In genomic region chr10:128093496-128094294, GRCm38 (mm10) we compare ENCODE assay signal across 8 mouse cellular contexts. TPM values are rescaled to one million over a fixed set of nuclear protein-coding genes. Genes with fewer than 3 reads are reported as not detected.
DNase-seq lines count a peak whose midpoint lies in the region; ATAC-seq and TF ChIP-seq lines count a peak whose summit lies in the region.

No protein-coding gene starts in this region.

- peaks cover 19 to 27% of the 10 kb centered on the region in 2 experiments for H3K4me1 ChIP-seq in MEL (ENCODE audit: control insufficient read depth in 1 of 2, insufficient read depth in 2 of 2, low read length in 2 of 2)
- peaks cover 54% of the 10 kb centered on the region for H3K4me1 ChIP-seq in embryonic facial prominence, embryonic 13.5 days
- peaks cover 39% of the 10 kb centered on the region for H3K4me1 ChIP-seq in hindbrain, embryonic 14.5 days (replicated peaks; ENCODE audit: control insufficient read depth, insufficient read depth, low read length)
- peaks cover 81% of the 10 kb centered on the region for H3K4me1 ChIP-seq in liver, embryonic 13.5 days (replicated peaks)
- H3K4me1 ChIP-seq in neural tube, embryonic 12.5 days = peaks cover 45% of the 10 kb centered on the region

- H3K36me3 ChIP-seq in MEL (ENCODE audit: control insufficient read depth in 1 of 2, insufficient read depth in 2 of 2, low read length in 2 of 2) = peaks cover 13 to 35% of the 10 kb centered on the region in 2 experiments
- peaks cover 18% of the 10 kb centered on the region for H3K36me3 ChIP-seq in embryonic facial prominence, embryonic 13.5 days
- peaks cover 21% of the 10 kb centered on the region for H3K36me3 ChIP-seq in hindbrain, embryonic 14.5 days (replicated peaks; ENCODE audit: control insufficient read depth, insufficient read depth)
- peaks cover 24% of the 10 kb centered on the region for H3K36me3 ChIP-seq in liver, embryonic 13.5 days
- H3K36me3 ChIP-seq in neural tube, embryonic 12.5 days = peaks cover 17% of the 10 kb centered on the region

- H3K4me3 ChIP-seq in MEL (ENCODE audit: control insufficient read depth in 1 of 2, insufficient read depth in 1 of 2, low read depth in 2 of 2, low read length in 2 of 2) = peak overlapping the region; percentile 71 to 75
- peak overlapping the region; percentile 74 for H3K4me3 ChIP-seq in embryonic facial prominence, embryonic 13.5 days
- peak overlapping the region; percentile 57 for H3K4me3 ChIP-seq in hindbrain, embryonic 14.5 days (replicated peaks; ENCODE audit: low read length)
- H3K4me3 ChIP-seq in liver, embryonic 13.5 days (replicated peaks) = peak overlapping the region; percentile 96
- H3K4me3 ChIP-seq in neural tube, embryonic 12.5 days = peak overlapping the region; percentile 87

- H3K4me2 ChIP-seq in embryonic facial prominence, embryonic 13.5 days = peak overlapping the region; percentile 92
- H3K4me2 ChIP-seq in hindbrain, embryonic 14.5 days (replicated peaks) = peak overlapping the region; percentile 79
- peak overlapping the region; percentile 95 for H3K4me2 ChIP-seq in liver, embryonic 13.5 days
- peak overlapping the region; percentile 93 for H3K4me2 ChIP-seq in neural tube, embryonic 12.5 days (replicated peaks)

- H3K9me3 ChIP-seq in MEL (replicated peaks; ENCODE audit: insufficient read depth, low read length) = no peaks in the 10 kb centered on the region
- H3K9me3 ChIP-seq in embryonic facial prominence, embryonic 13.5 days = no peaks in the 10 kb centered on the region
- no peaks in the 10 kb centered on the region for H3K9me3 ChIP-seq in hindbrain, embryonic 14.5 days (ENCODE audit: control insufficient read depth, low read length)
- H3K9me3 ChIP-seq in liver, embryonic 13.5 days (replicated peaks) = no peaks in the 10 kb centered on the region
- H3K9me3 ChIP-seq in neural tube, embryonic 12.5 days = no peaks in the 10 kb centered on the region

- no peak for TF ChIP-seq RAD21 in MEL (IDR thresholded peaks at IDR 0.05; ENCODE audit: low read depth, low read length)

- TF ChIP-seq EP300 in MEL (IDR thresholded peaks at IDR 0.05; ENCODE audit: low read depth in 1 of 2, low read length in 2 of 2) = peak; percentile 7 to 34; a peak in 2 of 4 replicates

- H3K9ac ChIP-seq in MEL (ENCODE audit: control insufficient read depth, low read depth, low read length, poor library complexity, severe bottlenecking) = peak overlapping the region; percentile 79
- peak overlapping the region; percentile 80 for H3K9ac ChIP-seq in embryonic facial prominence, embryonic 13.5 days
- H3K9ac ChIP-seq in hindbrain, embryonic 14.5 days = peak overlapping the region; percentile 70
- peak overlapping the region; percentile 97 for H3K9ac ChIP-seq in liver, embryonic 13.5 days
- peak overlapping the region; percentile 85 for H3K9ac ChIP-seq in neural tube, embryonic 12.5 days

- peak; percentile 53 to 73 for DNase-seq in adrenal gland, adult (ENCODE audit: inconsistent age in 2 of 2, low spot score in 1 of 2)
- DNase-seq in adrenal gland, postnatal 25 days = no peak
- DNase-seq in MEL (ENCODE audit: low read depth, low spot score) = peak; percentile 83
- DNase-seq in hindbrain, embryonic 14.5 days (ENCODE audit: low spot score) = peak; percentile 29
- peak; percentile 66 for DNase-seq in liver, embryonic 13.5 days
- no peak for DNase-seq in frontal cortex, postnatal 36 days (ENCODE audit: low spot score in 2 of 2)

- no peak for ATAC-seq in embryonic facial prominence, embryonic 13.5 days (ENCODE audit: insufficient number of reproducible peaks, insufficient read depth, low FRiP score, low TSS enrichment, low read depth)
- no peak for ATAC-seq in hindbrain, embryonic 14.5 days (ENCODE audit: low FRiP score)
- peak; percentile 5 for ATAC-seq in liver, embryonic 13.5 days (ENCODE audit: low read depth)
- ATAC-seq in neural tube, embryonic 12.5 days (ENCODE audit: low FRiP score, low read depth) = no peak

- no peak for TF ChIP-seq CTCF in MEL (IDR thresholded peaks at IDR 0.05 in 2 of 3, conservative IDR thresholded peaks at IDR 0.05 in 1 of 3; ENCODE audit: control insufficient read depth in 1 of 3, insufficient read depth in 1 of 3, low read depth in 2 of 3, low read length in 3 of 3, poor library complexity in 1 of 3, severe bottlenecking in 1 of 3)

- TF ChIP-seq POLR2A in MEL (IDR thresholded peaks at IDR 0.05; ENCODE audit: control insufficient read depth in 1 of 2, insufficient read depth in 1 of 2, low read depth in 1 of 2, low read length in 2 of 2, poor library complexity in 1 of 2) = no peak

- no peaks in the 10 kb centered on the region for H3K27me3 ChIP-seq in MEL (ENCODE audit: control insufficient read depth in 1 of 2, insufficient read depth in 2 of 2, low read length in 2 of 2)
- H3K27me3 ChIP-seq in embryonic facial prominence, embryonic 13.5 days = no peaks in the 10 kb centered on the region
- no peaks in the 10 kb centered on the region for H3K27me3 ChIP-seq in hindbrain, embryonic 14.5 days (ENCODE audit: control insufficient read depth, insufficient read depth, low read length)
- H3K27me3 ChIP-seq in liver, embryonic 13.5 days = no peaks in the 10 kb centered on the region
- no peaks in the 10 kb centered on the region for H3K27me3 ChIP-seq in neural tube, embryonic 12.5 days (replicated peaks)

- WGBS in embryonic facial prominence, embryonic 13.5 days = 22% methylated on average over 13 of the region's 13 CpGs
- 21% methylated on average over 13 of the region's 13 CpGs for WGBS in hindbrain, embryonic 14.5 days
- WGBS in liver, embryonic 13.5 days (ENCODE audit: insufficient replicate concordance) = 18% methylated on average over 13 of the region's 13 CpGs
- WGBS in neural tube, embryonic 12.5 days = 27% methylated on average over 13 of the region's 13 CpGs

- H3K27ac ChIP-seq in MEL (ENCODE audit: control insufficient read depth, low read depth, low read length) = peak overlapping the region; percentile 76
- peak overlapping the region; percentile 90 for H3K27ac ChIP-seq in embryonic facial prominence, embryonic 13.5 days
- peak overlapping the region; percentile 79 for H3K27ac ChIP-seq in hindbrain, embryonic 14.5 days
- peak overlapping the region; percentile 98 for H3K27ac ChIP-seq in liver, embryonic 13.5 days
- 0 out of 2 replicates have a peak overlapping the region, but pooled peaks have one; percentile 80 for H3K27ac ChIP-seq in neural tube, embryonic 12.5 days

- H3K79me2 ChIP-seq in MEL (ENCODE audit: control insufficient read depth, insufficient read depth, low read length, poor library complexity) = peaks cover 19% of the 10 kb centered on the region

TF ChIP-seq in MEL, 35 proteins besides CTCF, POLR2A, EP300 and RAD21 (continues in another document):
- peak; percentile 44; the same call in 1 of the 2 replicates for TF ChIP-seq USF1 (IDR thresholded peaks at IDR 0.05; ENCODE audit: low read depth, low read length)
- no peak for TF ChIP-seq MEF2A (IDR thresholded peaks at IDR 0.05; ENCODE audit: extremely low read depth, insufficient replicate concordance, low read depth, low read length, poor library complexity, severe bottlenecking)
- peak; percentile 23 for TF ChIP-seq TBP (IDR thresholded peaks at IDR 0.05; ENCODE audit: low read depth, low read length)
- TF ChIP-seq JUND (IDR thresholded peaks at IDR 0.05; ENCODE audit: low read depth, low read length) = no peak

RNA-seq across cellular contexts. Expression of gene Baz2a, which starts 2.3 kb away (rescaled TPM):
- total RNA-seq in adrenal gland, postnatal 25 days (2021) = 52.2 and 73.2 TPM in 2 replicates
- total RNA-seq in MEL (2012; rRNA removed) = 5.5 and 8.2 TPM in 2 replicates
- polyA plus RNA-seq in MEL (2012; ENCODE audit: insufficient read depth in 1 of 2, insufficient read length in 2 of 2, low read depth in 1 of 2, low replicate concordance in 2 of 2, missing spikeins in 1 of 2) = 10 to 100 TPM; 33.8 to 46.0 TPM
- polyA plus RNA-seq in embryonic facial prominence, embryonic 13.5 days (2015; fragmentation: Nextera tagmentation; extraction: Ambion mirVana) = 10.9 and 11.4 TPM in 2 replicates
- 17.7 and 19.0 TPM in 2 replicates for polyA plus RNA-seq in hindbrain, embryonic 14.5 days (2014; fragmentation: Nextera tagmentation; extraction: Ambion mirVana)
- polyA plus RNA-seq in liver, embryonic 13.5 days (2015; fragmentation: Nextera tagmentation; extraction: Ambion mirVana) = 5.8 and 6.7 TPM in 2 replicates
- polyA plus RNA-seq in neural tube, embryonic 12.5 days (2016; fragmentation: Nextera tagmentation; extraction: Ambion mirVana) = 12.2 and 14.9 TPM in 2 replicates

RNA-seq across cellular contexts. Expression of gene Atp5b, which starts 10.6 kb away (rescaled TPM):
- 2,437 and 2,492 TPM in 2 replicates for total RNA-seq in adrenal gland, postnatal 25 days (2021)
- total RNA-seq in MEL (2012; rRNA removed) = 2,164 and 2,193 TPM in 2 replicates
- 1,000 to 10,000 TPM in 1 of 2 experiments, 100 to 1,000 TPM in 1; 545 to 2,318 TPM for polyA plus RNA-seq in MEL (2012; ENCODE audit: insufficient read depth in 1 of 2, insufficient read length in 2 of 2, low read depth in 1 of 2, low replicate concordance in 2 of 2, missing spikeins in 1 of 2)
- polyA plus RNA-seq in embryonic facial prominence, embryonic 13.5 days (2015; fragmentation: Nextera tagmentation; extraction: Ambion mirVana) = 1,953 and 2,050 TPM in 2 replicates
- 2,242 and 2,471 TPM in 2 replicates for polyA plus RNA-seq in hindbrain, embryonic 14.5 days (2014; fragmentation: Nextera tagmentation; extraction: Ambion mirVana)
- polyA plus RNA-seq in liver, embryonic 13.5 days (2015; fragmentation: Nextera tagmentation; extraction: Ambion mirVana) = 2,036 and 2,215 TPM in 2 replicates
- polyA plus RNA-seq in neural tube, embryonic 12.5 days (2016; fragmentation: Nextera tagmentation; extraction: Ambion mirVana) = 2,084 and 2,133 TPM in 2 replicates

RNA-seq across cellular contexts. Expression of gene Ptges3, which starts 34.9 kb away (rescaled TPM):
- total RNA-seq in adrenal gland, postnatal 25 days (2021) = 167 and 204 TPM in 2 replicates
- total RNA-seq in MEL (2012; rRNA removed) = 233 and 240 TPM in 2 replicates
- 100 to 1,000 TPM; 216 to 627 TPM for polyA plus RNA-seq in MEL (2012; ENCODE audit: insufficient read depth in 1 of 2, insufficient read length in 2 of 2, low read depth in 1 of 2, low replicate concordance in 2 of 2, missing spikeins in 1 of 2)
- polyA plus RNA-seq in embryonic facial prominence, embryonic 13.5 days (2015; fragmentation: Nextera tagmentation; extraction: Ambion mirVana) = 537 and 556 TPM in 2 replicates
- 393 and 410 TPM in 2 replicates for polyA plus RNA-seq in hindbrain, embryonic 14.5 days (2014; fragmentation: Nextera tagmentation; extraction: Ambion mirVana)
- 380 and 439 TPM in 2 replicates for polyA plus RNA-seq in liver, embryonic 13.5 days (2015; fragmentation: Nextera tagmentation; extraction: Ambion mirVana)
- 461 and 507 TPM in 2 replicates for polyA plus RNA-seq in neural tube, embryonic 12.5 days (2016; fragmentation: Nextera tagmentation; extraction: Ambion mirVana)

RNA-seq across cellular contexts. Expression of gene Naca, which starts 58.3 kb away (rescaled TPM):
- total RNA-seq in adrenal gland, postnatal 25 days (2021) = 566 and 612 TPM in 2 replicates
- total RNA-seq in MEL (2012; rRNA removed) = 1,577 and 1,612 TPM in 2 replicates
- polyA plus RNA-seq in MEL (2012; ENCODE audit: insufficient read depth in 1 of 2, insufficient read length in 2 of 2, low read depth in 1 of 2, low replicate concordance in 2 of 2, missing spikeins in 1 of 2) = 1,000 to 10,000 TPM in 1 of 2 experiments, 100 to 1,000 TPM in 1; 202 to 1,039 TPM
- 789 and 900 TPM in 2 replicates for polyA plus RNA-seq in embryonic facial prominence, embryonic 13.5 days (2015; fragmentation: Nextera tagmentation; extraction: Ambion mirVana)
- polyA plus RNA-seq in hindbrain, embryonic 14.5 days (2014; fragmentation: Nextera tagmentation; extraction: Ambion mirVana) = 558 and 592 TPM in 2 replicates
- 599 and 646 TPM in 2 replicates for polyA plus RNA-seq in liver, embryonic 13.5 days (2015; fragmentation: Nextera tagmentation; extraction: Ambion mirVana)
- polyA plus RNA-seq in neural tube, embryonic 12.5 days (2016; fragmentation: Nextera tagmentation; extraction: Ambion mirVana) = 668 and 670 TPM in 2 replicates

Comparison
In these comparisons a context has a peak if more than half of its experiments do, and no peak if none do; other contexts are left out.
1. DNase-seq: peak in adrenal gland, adult (2 of 2), MEL (single experiment), hindbrain, embryonic 14.5 days (single experiment) and liver, embryonic 13.5 days (single experiment); none in adrenal gland, postnatal 25 days (single experiment) and frontal cortex, postnatal 36 days (0 of 2).
2. Peak in every context shown above with its lines, with median percentiles within 50 percentile points of each other: H3K27ac ChIP-seq, H3K4me3 ChIP-seq, H3K9ac ChIP-seq and H3K4me2 ChIP-seq.